Mouse (Mus musculus) hindbrain, postnatal 0 days (tissue): Measurements from ENCODE around the gene Magi2. TPM values are rescaled to one million over a fixed set of nuclear protein-coding genes. Genes with fewer than 3 reads are reported as not detected.

Source experiments
- ATAC-seq: fragments of 200-750 bp; cut with Nextera tagmentation; 2 replicates; pipeline ENCODE4 v1.8.0; 2017; ENCODE audit warnings: mild to moderate bottlenecking, moderate TSS enrichment, moderate library complexity
- DNase-seq: peaks from one replicate; pipeline ENCODE4 v3.0.0-alpha.2; 2015; ENCODE audit warnings: low spot score
- H3K27ac ChIP-seq: fragments of 300-500 bp; sonication (generic); 2 replicates; pipeline ENCODE4 v1.5.1; 2014; ENCODE audit warnings: mild to moderate bottlenecking
- H3K27me3 ChIP-seq: fragments of 300-500 bp; sonication (generic); 2 replicates; pipeline ENCODE4 v1.6.1; 2014; ENCODE audit warnings: low read length, mixed read lengths; ENCODE audit not compliant: insufficient read depth
- H3K36me3 ChIP-seq: fragments of 300-500 bp; sonication (generic); 2 replicates; pipeline ENCODE4 v1.6.1; 2014; ENCODE audit warnings: low read length, mixed read lengths; ENCODE audit not compliant: insufficient read depth
- H3K4me1 ChIP-seq: fragments of 300-500 bp; sonication (generic); 2 replicates; pipeline ENCODE4 v1.6.1; 2014; ENCODE audit warnings: antibody characterized with exemption, low read length, mixed read lengths; ENCODE audit not compliant: insufficient read depth
- H3K4me2 ChIP-seq: fragments of 300-500 bp; sonication (generic); 2 replicates; pipeline ENCODE4 v1.6.1; 2014; ENCODE audit warnings: low read depth, mild to moderate bottlenecking, low read length, moderate library complexity, mixed read lengths
- H3K4me3 ChIP-seq: fragments of 300-500 bp; sonication (generic); 2 replicates; pipeline ENCODE4 v1.5.1; 2014; ENCODE audit warnings: low read length
- H3K9ac ChIP-seq: fragments of 300-500 bp; sonication (generic); replicated peaks from 2 replicates; pipeline ENCODE4 v1.6.1; 2014; ENCODE audit warnings: mild to moderate bottlenecking, low read length, moderate library complexity, mixed read lengths
- H3K9me3 ChIP-seq: fragments of 300-500 bp; sonication (generic); 2 replicates; pipeline ENCODE4 v1.6.1; 2016; ENCODE audit warnings: low read length, mixed read lengths
- CTCF ChIP-seq: IDR thresholded peaks from 2 replicates; pipeline ENCODE4 v1.5.1; 2016; ENCODE audit warnings: antibody characterized with exemption, control low read depth, low read depth
- WGBS: fragments of 180-500 bp; shearing (Covaris S2); extraction: QIAGEN DNeasy Blood & Tissue Kit; methylation state at CpG from one replicate; pipeline ENCODE4 v1.1.7; 2014; 5-methylcytosine and 5-hydroxymethylcytosine counted together
- polyA plus RNA-seq: library from polyadenylated mRNA; unstranded; fragments of >200 nt; fragmentation: Nextera tagmentation; extraction: Ambion mirVana; gene quantifications from 2 replicates; pipeline ENCODE4 v1.2.1, GENCODE M21; 2015
- total RNA-seq: library from RNA; depleted of rRNA; stranded (reverse); fragments of >200 nt; gene quantifications from 2 replicates; pipeline ENCODE4 v1.2.3, GENCODE M21; 2014

Gene Magi2
- total and polyA plus RNA-seq, 2 experiments from 2014 or later = 17.3 to 45.5 TPM

DNA sequence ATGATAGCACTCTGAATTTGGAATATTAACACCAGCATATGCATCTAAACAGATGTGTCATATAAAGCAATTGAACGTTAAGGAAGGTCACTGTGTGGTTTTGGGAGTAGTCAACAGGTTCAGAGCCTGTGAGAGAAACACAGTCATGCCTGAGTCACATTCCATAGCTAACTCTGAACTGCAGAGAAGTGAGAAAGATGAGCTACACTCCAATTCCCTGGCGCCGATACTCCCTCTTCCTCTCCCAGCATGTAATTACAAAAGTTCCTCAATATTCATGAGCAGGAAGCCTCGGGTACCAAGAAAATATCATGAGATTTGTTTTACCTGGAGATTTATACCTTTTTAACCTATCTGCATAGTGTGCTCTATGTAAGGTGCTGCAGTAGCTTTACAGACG lies 380.9 kb downstream of the Magi2 start:
- DNase-seq = no peak
- Histone ChIP-seq H3K9me3 (no peaks in the 10 kb centered on the region), H3K9ac (no peak overlapping the region), H3K36me3 (no peaks in the 10 kb centered on the region), H3K27ac (no peak overlapping the region), H3K4me1 (no peaks in the 10 kb centered on the region), H3K4me3 (no peak overlapping the region), H3K4me2 (no peak overlapping the region), H3K27me3 (no peaks in the 10 kb centered on the region)
- ATAC-seq = no peak
- 57% methylated on average over 5 of the region's 5 CpGs for WGBS
- no peak for TF ChIP-seq CTCF

DNA sequence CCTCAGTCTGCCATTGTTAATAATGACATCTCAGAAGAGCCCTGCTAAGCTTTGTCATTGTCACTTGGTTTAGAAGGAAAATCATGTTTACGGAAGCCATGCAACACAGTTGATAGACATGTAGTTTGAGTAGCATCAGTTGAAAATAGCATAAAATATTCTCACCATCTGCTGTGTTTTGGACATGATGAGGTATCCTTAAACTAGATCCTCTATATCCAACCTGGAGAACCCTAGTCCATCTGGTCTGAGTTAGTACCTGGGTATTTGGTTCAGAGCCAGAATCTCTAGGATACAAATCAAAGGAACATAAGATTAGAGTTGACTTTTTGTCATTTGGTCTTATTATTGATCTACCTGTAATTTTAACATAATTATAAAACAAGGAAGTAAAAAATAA lies 385.0 kb downstream of the Magi2 start:
- TF ChIP-seq CTCF = no peak
- no peak for ATAC-seq

DNA sequence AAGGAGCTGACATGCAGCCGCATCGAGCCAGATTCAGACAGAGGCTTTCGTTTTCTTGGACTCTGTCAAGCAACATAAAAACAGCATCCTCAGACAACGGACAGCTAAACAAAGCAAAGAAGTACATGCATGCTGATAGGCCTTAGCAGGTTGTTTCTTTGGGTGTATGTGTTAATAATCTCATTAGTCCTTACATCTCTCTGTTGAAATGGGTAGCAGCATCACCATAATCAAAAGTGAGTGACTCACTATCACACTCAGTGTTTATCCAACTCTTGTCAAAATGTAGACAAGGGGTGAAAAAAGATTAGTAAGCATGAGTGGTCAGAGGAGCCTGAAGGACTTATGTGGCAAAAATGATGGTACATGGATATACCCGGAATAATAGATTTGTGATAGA lies 394.8 kb downstream of the Magi2 start:
- ATAC-seq (no peak), DNase-seq (no peak)
- Histone ChIP-seq H3K4me1 (no peaks in the 10 kb centered on the region), H3K4me3 (no peak overlapping the region), H3K36me3 (no peaks in the 10 kb centered on the region), H3K4me2 (no peak overlapping the region), H3K27me3 (no peaks in the 10 kb centered on the region), H3K9me3 (no peaks in the 10 kb centered on the region), H3K27ac (no peak overlapping the region), H3K9ac (no peak overlapping the region)
- WGBS = 66% methylated on average over 5 of the region's 5 CpGs
- TF ChIP-seq CTCF = no peak

More for the DNA sequence above, 385.0 kb downstream of the Magi2 start:
- Histone ChIP-seq H3K9ac (no peak overlapping the region), H3K27ac (no peak overlapping the region), H3K4me1 (no peaks in the 10 kb centered on the region), H3K36me3 (no peaks in the 10 kb centered on the region), H3K27me3 (no peaks in the 10 kb centered on the region), H3K4me3 (no peak overlapping the region), H3K4me2 (no peak overlapping the region), H3K9me3 (no peaks in the 10 kb centered on the region)
- no peak for DNase-seq
- WGBS = 91% methylated on average over 1 of the region's 1 CpGs

DNA sequence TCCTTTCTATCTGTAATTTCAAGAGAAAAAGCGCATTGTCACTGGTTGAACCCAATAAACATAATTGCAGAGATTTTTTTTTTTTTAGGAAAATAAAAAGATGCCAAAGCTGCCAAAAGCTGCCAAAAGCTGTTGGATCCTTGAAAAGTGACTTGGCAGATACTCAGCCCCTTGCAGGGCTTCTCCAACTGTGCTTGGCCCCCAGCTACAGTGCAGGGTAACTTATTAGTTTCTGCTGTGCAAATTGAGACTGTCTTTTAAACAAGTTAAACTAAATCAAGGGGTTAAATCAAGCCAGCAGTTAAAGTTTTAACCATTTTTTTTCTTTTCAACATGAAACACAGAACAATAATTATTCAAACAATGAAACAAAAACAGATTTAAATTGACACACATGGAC lies 407.1 kb downstream of the Magi2 start:
- WGBS = 91% methylated on average over 1 of the region's 1 CpGs
- ATAC-seq (no peak), DNase-seq (no peak)
- H3K27me3 ChIP-seq = no peaks in the 10 kb centered on the region
- H3K4me3 ChIP-seq = no peak overlapping the region
- H3K4me1 ChIP-seq = no peaks in the 10 kb centered on the region
- H3K36me3 ChIP-seq = no peaks in the 10 kb centered on the region
- H3K9ac ChIP-seq = no peak overlapping the region
- no peaks in the 10 kb centered on the region for H3K9me3 ChIP-seq
- H3K27ac ChIP-seq = no peak overlapping the region
- TF ChIP-seq CTCF = no peak
- no peak overlapping the region for H3K4me2 ChIP-seq

DNA sequence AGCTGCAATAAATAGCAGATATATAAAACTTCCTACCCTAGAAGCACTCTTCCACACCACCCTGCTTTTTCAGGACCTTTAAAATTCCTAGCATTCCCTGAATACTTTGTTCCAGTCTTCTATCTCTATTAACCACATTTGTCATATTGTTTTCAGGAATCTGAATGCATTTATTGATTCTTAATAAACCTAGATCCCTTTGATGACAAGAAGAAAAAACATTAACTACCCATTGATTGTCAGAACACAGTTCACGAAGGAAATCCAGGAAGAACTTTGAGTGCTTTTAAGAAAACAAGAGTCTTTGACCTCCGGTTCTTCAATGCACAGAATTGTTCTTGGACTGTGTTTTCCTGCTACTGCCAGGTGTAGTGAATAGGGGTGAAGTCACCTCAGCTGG lies 411.0 kb downstream of the Magi2 start:
- Histone ChIP-seq H3K4me3 (no peak overlapping the region), H3K4me2 (no peak overlapping the region), H3K4me1 (no peaks in the 10 kb centered on the region), H3K27me3 (no peaks in the 10 kb centered on the region), H3K27ac (no peak overlapping the region), H3K36me3 (no peaks in the 10 kb centered on the region), H3K9me3 (no peaks in the 10 kb centered on the region), H3K9ac (no peak overlapping the region)
- 81% methylated on average over 2 of the region's 2 CpGs for WGBS
- TF ChIP-seq CTCF = no peak
- ATAC-seq = no peak
- DNase-seq = no peak

DNA sequence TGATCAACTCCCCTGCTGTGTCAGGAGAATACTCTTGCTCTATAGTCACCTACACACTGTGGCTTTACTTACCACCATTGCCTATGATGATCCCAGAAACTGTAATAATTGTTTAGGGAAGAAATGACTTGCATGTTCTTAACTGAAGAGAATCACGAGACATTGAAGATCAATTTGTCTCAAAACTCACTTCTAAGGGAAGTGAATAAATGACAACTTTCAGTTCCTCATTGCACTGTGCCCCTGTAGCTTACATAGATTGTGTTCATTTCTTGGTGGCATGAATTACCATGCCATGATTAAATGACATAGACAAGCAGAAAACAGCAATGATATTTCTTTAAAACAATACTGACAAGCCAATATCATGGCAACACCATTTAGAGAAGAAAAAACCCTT lies 429.1 kb downstream of the Magi2 start:
- DNase-seq (no peak), ATAC-seq (no peak)
- Histone ChIP-seq H3K4me2 (no peak overlapping the region), H3K27ac (no peak overlapping the region), H3K4me1 (no peaks in the 10 kb centered on the region), H3K27me3 (no peaks in the 10 kb centered on the region), H3K36me3 (no peaks in the 10 kb centered on the region), H3K4me3 (no peak overlapping the region), H3K9me3 (no peaks in the 10 kb centered on the region), H3K9ac (no peak overlapping the region)
- 85% methylated on average over 1 of the region's 1 CpGs for WGBS
- no peak for TF ChIP-seq CTCF

DNA sequence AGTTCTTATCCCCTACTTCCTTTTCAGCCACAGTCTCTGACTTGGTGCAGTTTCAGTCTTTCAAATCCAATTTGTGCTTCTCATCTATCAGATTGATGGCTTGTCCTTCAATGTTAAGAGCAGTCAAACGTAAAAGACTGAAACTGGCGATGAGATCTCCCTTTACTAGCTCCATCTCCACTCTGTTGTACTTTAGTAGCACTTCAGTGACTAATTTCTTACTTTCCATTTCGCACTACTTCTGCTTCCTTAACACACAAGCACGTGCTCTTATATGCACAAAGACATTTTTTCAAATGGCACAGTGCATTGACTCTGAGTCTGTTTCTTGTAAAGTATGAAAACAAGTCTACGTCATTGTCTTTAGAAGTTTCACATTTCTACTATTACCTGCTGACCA lies 439.6 kb downstream of the Magi2 start:
- H3K27me3 ChIP-seq = no peaks in the 10 kb centered on the region
- no peak overlapping the region for H3K9ac ChIP-seq
- H3K4me2 ChIP-seq = no peak overlapping the region
- H3K9me3 ChIP-seq = no peaks in the 10 kb centered on the region
- no peak overlapping the region for H3K4me3 ChIP-seq
- ATAC-seq (no peak), DNase-seq (peak; percentile 4)
- no peaks in the 10 kb centered on the region for H3K36me3 ChIP-seq
- TF ChIP-seq CTCF = no peak
- WGBS = 82% methylated on average over 5 of the region's 5 CpGs
- H3K4me1 ChIP-seq = no peaks in the 10 kb centered on the region
- H3K27ac ChIP-seq = no peak overlapping the region

DNA sequence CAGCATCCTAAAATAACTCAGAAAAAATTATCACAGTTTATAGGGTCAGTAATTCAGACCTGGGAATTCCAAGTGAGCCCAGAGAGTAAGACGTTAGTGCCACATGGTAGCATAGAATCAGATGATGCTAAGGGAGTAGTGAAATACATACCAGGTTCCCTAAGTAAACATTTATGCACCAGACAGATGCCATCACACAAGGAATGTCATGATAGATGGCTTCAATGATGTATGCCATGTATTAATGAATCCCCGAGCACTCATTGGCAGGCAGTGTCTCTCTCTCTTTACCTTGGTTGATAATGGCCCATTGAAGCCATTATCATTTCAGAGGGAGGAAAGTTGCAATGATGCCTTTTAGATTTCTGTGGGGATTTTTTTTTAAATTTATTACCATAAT lies 490.5 kb downstream of the Magi2 start:
- ATAC-seq (no peak), DNase-seq (no peak)
- no peaks in the 10 kb centered on the region for H3K27me3 ChIP-seq
- H3K9ac ChIP-seq = no peak overlapping the region
- H3K4me2 ChIP-seq = no peak overlapping the region
- no peak overlapping the region for H3K27ac ChIP-seq
- WGBS = 83% methylated on average over 2 of the region's 2 CpGs
- no peaks in the 10 kb centered on the region for H3K36me3 ChIP-seq
- H3K4me3 ChIP-seq = no peak overlapping the region
- no peak for TF ChIP-seq CTCF
- no peaks in the 10 kb centered on the region for H3K4me1 ChIP-seq
- no peaks in the 10 kb centered on the region for H3K9me3 ChIP-seq
